Mouse (Mus musculus): ENCODE data around the gene Snap23. TPM values are rescaled to one million over a fixed set of nuclear protein-coding genes. Genes with fewer than 3 reads are reported as not detected.
"Not testable (repeated sequence)": the region's sequence is repeated elsewhere in the genome, so short reads cannot be mapped to it uniquely, and the experiment has no call there.

Gene Snap23
- total RNA-seq (2021), result 10 to 100 TPM; 48.8 to 56.8 TPM

- intact Hi-C loops (cut with DNase I), result loop anchor here (5.0 kb wide), 1 partner anchor 40 kb away; the partner anchor contains the start of genes Haus2 and Lrrc57
- peak; percentile 97 for DNase-seq
These were observed at the start of gene Snap23 for GRCm38 (mm10) chr2:120566886-120567797. Gene Snap23 (plus strand): TSS chr2:120567671.

DNA sequence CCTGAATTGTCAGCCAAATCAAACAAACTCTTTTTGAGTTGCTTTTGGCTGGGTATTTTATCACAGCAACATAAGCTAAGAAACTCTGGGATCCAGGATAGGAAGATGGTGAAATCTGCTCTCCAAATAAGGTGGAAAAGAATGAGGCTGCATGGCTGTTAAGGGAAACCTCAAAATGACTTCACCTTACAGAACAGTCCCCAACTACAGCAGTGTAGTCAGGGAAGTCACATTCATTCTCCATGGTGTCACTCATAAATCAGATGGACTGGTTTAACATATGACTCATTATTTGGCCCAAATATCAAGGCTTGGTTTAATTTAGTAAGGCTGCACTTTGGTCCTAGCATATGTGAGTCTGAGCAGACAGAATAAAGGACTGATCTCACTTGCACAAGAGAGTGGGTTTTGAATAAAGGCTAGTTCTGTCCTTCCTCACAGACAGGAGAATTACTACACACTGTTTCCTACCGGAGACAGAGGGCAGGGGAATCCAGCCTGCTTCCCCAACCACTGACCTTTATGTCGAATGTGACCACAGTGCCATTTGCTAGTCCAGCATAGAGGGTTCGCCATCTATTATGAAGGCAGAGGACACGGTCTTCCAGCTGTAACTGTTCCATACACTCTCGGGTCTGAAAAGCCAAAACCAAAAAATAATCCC lies 48.8 kb upstream of the Snap23 start:
- DNase-seq, result no peak
- intact Hi-C loops (cut with DNase I), result no loop called here

DNA sequence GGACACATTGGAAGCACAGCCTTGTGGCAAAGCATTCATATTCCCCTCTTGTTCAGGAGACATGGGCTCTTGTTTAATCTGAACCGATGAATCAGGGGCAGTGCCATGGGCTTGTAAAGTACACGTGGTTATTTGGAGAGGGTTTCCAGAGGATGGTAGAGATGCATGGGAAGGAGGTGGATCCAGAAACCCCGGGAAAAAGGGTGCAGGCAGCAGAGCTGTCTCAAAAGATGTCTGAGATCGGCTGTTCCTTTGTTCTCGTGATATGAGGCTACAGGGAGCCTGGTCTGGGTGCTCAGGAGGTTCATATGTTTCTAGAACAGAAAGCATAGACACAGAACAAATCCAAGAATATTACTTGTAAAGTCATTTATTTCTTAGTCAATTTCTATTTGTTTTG lies 40.7 kb upstream of the Snap23 start:
- no peak for DNase-seq
- intact Hi-C loops (cut with DNase I), result no loop called here

- intact Hi-C loops (cut with DNase I), result no loop called here
- no peak for DNase-seq
These were observed 37.9 kb upstream of the Snap23 start for GRCm38 (mm10) chr2:120529531-120529930.

GRCm38 (mm10) chr2:120531223-120531622 lies 36.2 kb upstream of the Snap23 start:
- DNase-seq, result no peak
- intact Hi-C loops (cut with DNase I), result no loop called here

- intact Hi-C loops (cut with DNase I), result no loop called here
These were observed 28.1 kb upstream of the Snap23 start for GRCm38 (mm10) chr2:120539333-120539732.

GRCm38 (mm10) chr2:120539778-120540208 lies 27.7 kb upstream of the Snap23 start:
- intact Hi-C loops (cut with DNase I), result loop anchor here (2.0 kb wide), 1 partner anchor 23 kb away; the partner anchor contains the start of gene Zfp106
- peak; percentile 96 for DNase-seq

More at GRCm38 (mm10) chr2:120539333-120539732, 28.1 kb upstream of the Snap23 start:
- DNase-seq, result peak in 1 of 2 experiments; percentile 50

DNA sequence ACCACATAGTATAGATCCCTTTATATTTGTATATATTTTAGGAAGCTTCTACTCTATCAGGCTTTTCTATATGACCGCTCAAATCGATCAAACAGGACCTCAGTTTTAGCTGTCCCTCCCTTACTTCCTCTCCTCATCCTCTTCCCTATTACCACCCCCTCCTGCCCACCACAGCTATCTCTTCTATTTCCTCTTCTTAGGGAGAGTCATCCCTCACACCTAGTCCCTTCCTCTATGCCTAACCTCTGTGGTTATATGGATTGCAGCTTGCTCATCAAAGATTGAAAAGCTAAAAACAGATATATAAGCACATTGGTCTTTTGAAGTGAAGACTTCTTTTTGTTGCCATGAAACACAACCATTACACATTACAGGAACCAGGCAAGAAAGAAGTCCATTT lies 22.7 kb upstream of the Snap23 start:
- no peak for DNase-seq
- intact Hi-C loops (cut with DNase I), result no loop called here

DNA sequence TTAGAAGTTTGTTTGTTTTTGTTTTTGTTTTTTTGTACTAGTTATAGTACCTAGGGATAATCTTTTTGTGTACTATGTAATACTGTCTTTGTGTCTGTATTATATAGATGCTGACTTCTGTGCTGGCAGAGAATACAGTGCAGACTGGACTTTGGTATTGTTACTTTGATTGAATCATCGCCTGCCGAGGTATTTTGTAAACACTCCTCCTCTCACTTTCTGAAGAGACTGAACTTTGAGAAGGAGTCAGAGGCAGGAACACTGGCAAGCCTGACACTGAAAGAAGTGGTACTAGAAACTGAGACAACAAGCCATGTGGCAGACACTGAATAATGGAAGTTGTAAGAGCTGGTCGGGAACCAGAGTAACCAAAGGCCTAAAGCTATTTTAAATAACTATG lies 10.6 kb upstream of the Snap23 start:
- DNase-seq, result no peak
- intact Hi-C loops (cut with DNase I), result no loop called here

DNA sequence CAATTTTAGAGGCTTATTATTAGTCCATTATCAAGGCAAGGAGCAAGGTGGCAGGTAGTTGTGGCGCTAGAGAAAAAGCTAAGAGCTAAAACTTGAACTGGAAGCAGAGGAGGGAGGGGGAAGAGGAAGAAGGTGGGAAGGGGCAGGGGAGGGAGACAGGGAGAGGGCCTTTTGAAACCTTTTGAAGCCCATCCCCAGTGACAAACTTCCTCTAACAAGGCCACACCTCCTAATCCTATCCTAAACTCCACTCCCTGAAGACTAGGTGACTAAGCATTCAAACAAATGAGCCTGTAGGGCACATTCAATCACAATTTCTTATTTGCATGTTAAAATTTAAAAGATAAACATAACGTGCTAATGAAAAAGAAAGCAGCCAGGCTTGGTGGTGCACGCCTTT lies 8.7 kb upstream of the Snap23 start:
- intact Hi-C loops (cut with DNase I), result no loop called here
- DNase-seq, result no peak

GRCm38 (mm10) chr2:120561524-120561923 lies 5.9 kb upstream of the Snap23 start:
- no peak for DNase-seq

GRCm38 (mm10) chr2:120562859-120563234 lies 4.6 kb upstream of the Snap23 start:
- DNase-seq, result no peak
- intact Hi-C loops (cut with DNase I), result loop anchor here (2.0 kb wide), 1 partner anchor 22 kb away; no protein-coding TSS in a partner anchor

More at GRCm38 (mm10) chr2:120561524-120561923, 5.9 kb upstream of the Snap23 start:
- intact Hi-C loops (cut with DNase I), result no loop called here

DNA sequence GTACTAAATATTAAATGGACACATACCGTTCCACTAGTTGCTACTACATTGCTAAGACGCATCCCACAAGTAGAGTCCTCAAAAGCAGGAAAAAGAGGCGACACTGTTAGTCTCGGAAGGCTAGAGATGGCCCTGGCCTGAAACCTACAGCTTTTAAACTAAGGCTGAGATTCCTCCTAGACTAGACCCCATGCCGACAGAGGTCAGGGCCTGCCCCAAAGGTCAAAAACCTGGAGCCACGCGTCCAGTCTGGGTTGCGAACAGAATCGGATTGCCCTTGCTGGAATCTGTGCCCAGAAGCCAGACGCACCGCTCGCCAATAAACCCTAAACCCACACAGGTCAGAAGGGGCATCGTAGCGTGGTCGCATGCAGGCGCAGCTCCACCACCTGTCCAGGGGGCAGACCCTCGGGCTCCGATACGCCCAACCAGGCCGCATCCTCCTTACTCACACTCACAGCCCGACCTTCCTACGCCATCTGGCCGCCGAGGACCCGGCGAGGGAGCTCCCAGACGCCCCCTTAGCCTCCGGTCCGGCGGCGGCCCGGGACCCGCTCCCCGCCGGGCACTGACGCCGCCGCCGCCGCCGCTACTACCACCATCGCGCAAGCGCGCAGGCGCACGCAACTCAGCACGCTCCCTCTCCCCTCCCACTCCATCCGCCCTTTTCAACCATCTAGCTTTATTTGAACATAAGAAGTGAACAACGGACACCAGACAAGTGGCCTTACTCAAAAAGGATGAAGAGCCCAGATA lies 4.1 kb upstream of the Snap23 start, which contains the start of gene Zfp106:
Gene Zfp106, minus strand, starts transcription at position 609 of the 756 bp plus-strand sequence.
- peak; percentile 91 to 92 for DNase-seq
- intact Hi-C loops (cut with DNase I), result loop anchor here (2.0 kb wide), 1 partner anchor 23 kb away; no protein-coding TSS in a partner anchor

GRCm38 (mm10) chr2:120564548-120565188 lies 2.8 kb upstream of the Snap23 start:
- not testable (repeated sequence) for DNase-seq
- intact Hi-C loops (cut with DNase I), result loop anchor here (5.0 kb wide), 1 partner anchor 43 kb away; the partner anchor contains the start of genes Haus2 and Lrrc57

DNA sequence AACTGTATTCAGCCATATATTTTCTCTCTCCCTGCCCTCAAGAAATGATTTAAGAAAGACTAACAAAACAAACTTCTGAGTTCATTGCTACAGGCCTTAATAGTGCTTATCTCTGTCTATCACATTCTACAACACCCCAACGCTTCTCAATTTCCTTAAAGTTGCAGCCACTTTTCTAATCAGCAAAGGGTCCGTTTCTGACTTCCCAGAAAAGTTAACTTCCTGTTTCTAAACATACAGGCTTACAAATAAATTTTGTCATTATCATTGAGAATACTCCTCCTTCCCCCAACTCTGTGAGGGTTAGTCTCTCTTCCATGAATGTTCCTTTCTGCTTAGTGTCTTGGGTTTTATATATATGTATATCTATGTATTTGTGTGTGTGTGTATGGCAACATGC lies 2.1 kb upstream of the Snap23 start:
- intact Hi-C loops (cut with DNase I), result loop anchor here (5.0 kb wide), 1 partner anchor 42 kb away; the partner anchor contains the start of genes Haus2 and Lrrc57

GRCm38 (mm10) chr2:120567798-120568320 lies 388 bp downstream of the Snap23 start:
- no peak for DNase-seq
- intact Hi-C loops (cut with DNase I), result loop anchor here (5.0 kb wide), 1 partner anchor 39 kb away; the partner anchor contains the start of genes Haus2 and Lrrc57

More for the DNA sequence above, 2.1 kb upstream of the Snap23 start:
- no peak for DNase-seq

GRCm38 (mm10) chr2:120571081-120571480 lies 3.6 kb downstream of the Snap23 start:
- DNase-seq, result no peak
- intact Hi-C loops (cut with DNase I), result no loop called here

DNA sequence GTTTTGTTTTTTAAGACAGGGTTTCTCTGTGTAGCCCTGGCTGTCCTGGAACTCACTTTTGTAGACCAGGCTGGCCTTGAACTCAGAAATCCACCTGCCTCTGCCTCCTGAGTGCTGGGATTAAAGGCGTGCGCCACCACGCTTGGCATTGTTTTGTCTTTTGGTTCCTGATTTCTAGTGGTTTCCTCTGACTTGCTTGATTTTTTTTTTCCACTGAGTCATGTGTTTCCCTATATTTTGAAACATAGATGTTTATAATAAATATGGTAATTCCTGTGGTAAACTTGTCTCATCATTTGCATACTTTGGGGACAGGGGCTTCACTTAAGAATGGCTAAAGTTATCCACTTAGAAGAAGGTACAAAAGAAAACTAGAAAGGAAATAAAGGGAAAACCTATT lies 4.7 kb downstream of the Snap23 start:
- intact Hi-C loops (cut with DNase I); DNase-seq: not testable (repeated sequence)

GRCm38 (mm10) chr2:120575121-120575520 lies 7.7 kb downstream of the Snap23 start:
- DNase-seq, result no peak
- intact Hi-C loops (cut with DNase I), result no loop called here
